Mouse (Mus musculus) heart, postnatal 4 days (tissue): Measurements from ENCODE around the gene Ifi214. TPM values are rescaled to one million over a fixed set of nuclear protein-coding genes. Genes with fewer than 3 reads are reported as not detected.
"Not testable (repeated sequence)": the region's sequence is repeated elsewhere in the genome, so short reads cannot be mapped to it uniquely, and the experiment has no call there.

Experiments
- DNase-seq: peaks from one replicate; pipeline ENCODE4 v3.0.0; 2021
- microRNA-seq, 2 experiments: library from miRNA; unstranded; fragments of <30 nt; microRNA quantifications; one replicate each; pipeline ENCODE4 v1.2.0; 2021 to 2022
- total RNA-seq, 2 experiments: library from RNA; stranded (reverse); gene quantifications; 2 replicates each; pipeline ENCODE4 v1.2.3; 2021

The Ifi214 gene
- total RNA-seq, result not detected

GRCm38 (mm10) chr1:173535791-173536190 lies at the start of gene Ifi214:
Gene Ifi214 (minus strand): TSS chr1:173535957.
- DNase-seq, result not testable (repeated sequence)

GRCm38 (mm10) chr1:173579921-173580585 lies 44.3 kb upstream of the Ifi214 start:
- no peak for DNase-seq

- DNase-seq, result no peak
Observed at GRCm38 (mm10) chr1:173579079-173579478, 43.3 kb upstream of the Ifi214 start.

GRCm38 (mm10) chr1:173550491-173551050 lies 14.8 kb upstream of the Ifi214 start:
- not testable (repeated sequence) for DNase-seq

- DNase-seq, result not testable (repeated sequence)
Observed at GRCm38 (mm10) chr1:173548798-173549197, 13.0 kb upstream of the Ifi214 start.

- DNase-seq, result no peak
Observed at GRCm38 (mm10) chr1:173521452-173521851, 14.3 kb downstream of the Ifi214 start.

- not testable (repeated sequence) for DNase-seq
Observed at GRCm38 (mm10) chr1:173510595-173510994, 25.2 kb downstream of the Ifi214 start.

GRCm38 (mm10) chr1:173491483-173491882 lies 44.3 kb downstream of the Ifi214 start:
- DNase-seq, result not testable (repeated sequence)

- not testable (repeated sequence) for DNase-seq
Observed at GRCm38 (mm10) chr1:173490812-173491480, 44.8 kb downstream of the Ifi214 start, which contains the start of gene Ifi206. Gene Ifi206 (minus strand): TSS chr1:173491041.

- DNase-seq, result not testable (repeated sequence)
Observed at GRCm38 (mm10) chr1:173481182-173481574, 54.6 kb downstream of the Ifi214 start.

GRCm38 (mm10) chr1:173480399-173481181 lies 55.2 kb downstream of the Ifi214 start:
- not testable (repeated sequence) for DNase-seq

Small RNA genes within 50 kb of the gene (microRNA-seq; reads per million reads assigned to microRNA genes)
- gene Gm44481, result 0 reads per million in 2 experiments

Other genes starting within 250 kb of the Ifi214 start
- under 1 TPM; 0.38 to 0.62 TPM for gene Ackr1, start 202.2 kb downstream of the Ifi214 start, total RNA-seq
- 1 to 10 TPM; 2.2 to 3.2 TPM for gene Aim2, start 185.1 kb downstream of the Ifi214 start, total RNA-seq
- 1 to 10 TPM; 1.2 to 1.6 TPM for gene Cadm3, start 168.3 kb downstream of the Ifi214 start, total RNA-seq
- not detected for gene Ifi206, start 44.9 kb downstream of the Ifi214 start, total RNA-seq
- gene Ifi213, start 63.3 kb upstream of the Ifi214 start, total RNA-seq, result not detected
- gene Ifi209, start 95.0 kb upstream of the Ifi214 start, total RNA-seq, result under 1 TPM; 0.20 to 0.33 TPM
- gene Ifi208, start 137.7 kb upstream of the Ifi214 start, total RNA-seq, result under 1 TPM; 0.10 to 0.14 TPM
- 1 to 10 TPM in 1 of 2 experiments, under 1 TPM in 1; 0.68 to 1.1 TPM for gene Ifi207, start 205.8 kb upstream of the Ifi214 start, total RNA-seq
- 1 to 10 TPM in 1 of 2 experiments, under 1 TPM in 1; 0.92 to 1.1 TPM for gene Ifi204, start 231.0 kb upstream of the Ifi214 start, total RNA-seq